Mouse (Mus musculus) gastrocnemius, adult 18-20 months (tissue): ENCODE measurements around the gene Med29. TPM values are rescaled to one million over a fixed set of nuclear protein-coding genes. Genes with fewer than 3 reads are reported as not detected.

Experiments
- DNase-seq: peaks from one replicate; pipeline ENCODE4 v3.0.0; 2021; ENCODE audit warnings: low spot score
- total RNA-seq, 2 experiments: library from RNA; stranded (reverse); gene quantifications; 2 replicates each; pipeline ENCODE4 v1.2.3; 2021

The Med29 gene
- total RNA-seq, 2 experiments from 2014 or later = 22.7 to 24.1 TPM

DNA sequence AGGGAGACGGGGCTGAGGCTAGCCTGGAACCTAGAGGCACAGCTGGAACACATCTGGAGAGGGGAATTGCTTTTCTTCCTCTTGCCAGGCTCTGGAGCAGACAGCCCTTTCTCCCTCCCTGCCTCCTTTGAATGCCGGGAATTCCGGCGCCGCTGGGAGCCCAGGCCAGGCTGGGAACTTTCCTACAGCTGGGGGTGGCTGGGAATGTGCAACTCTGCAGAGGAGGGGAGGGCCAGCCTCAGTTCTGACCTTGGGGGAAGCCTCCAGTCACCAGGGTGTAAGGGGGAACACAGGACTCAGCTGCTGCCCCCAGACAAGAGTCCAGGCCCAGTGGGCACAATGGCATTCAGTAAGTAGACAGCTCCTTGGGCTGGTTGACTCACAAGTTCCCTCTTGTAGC, 35.5 kb downstream of the Med29 start:
- peak; percentile 34 for DNase-seq

DNA sequence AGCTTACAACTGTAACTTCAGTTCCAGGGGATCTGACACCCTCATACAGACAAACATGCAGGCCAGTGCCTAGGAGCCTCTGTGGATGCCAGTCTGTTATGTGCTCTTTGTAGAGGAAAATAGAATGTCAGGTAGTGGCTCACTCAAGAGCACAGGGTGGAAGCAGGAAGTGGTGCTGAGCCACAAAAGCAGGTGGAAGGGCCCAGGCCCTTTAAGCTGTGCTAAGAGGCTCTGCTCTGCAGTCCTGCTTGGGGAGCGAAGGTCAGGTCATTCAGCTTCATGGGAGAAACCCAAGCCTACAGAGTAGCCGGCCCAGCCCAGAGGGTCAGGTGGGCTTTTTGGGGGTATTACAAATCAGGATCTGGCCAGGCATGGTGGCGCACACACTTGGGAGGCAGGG, 37.3 kb downstream of the Med29 start:
- DNase-seq = no peak

DNA sequence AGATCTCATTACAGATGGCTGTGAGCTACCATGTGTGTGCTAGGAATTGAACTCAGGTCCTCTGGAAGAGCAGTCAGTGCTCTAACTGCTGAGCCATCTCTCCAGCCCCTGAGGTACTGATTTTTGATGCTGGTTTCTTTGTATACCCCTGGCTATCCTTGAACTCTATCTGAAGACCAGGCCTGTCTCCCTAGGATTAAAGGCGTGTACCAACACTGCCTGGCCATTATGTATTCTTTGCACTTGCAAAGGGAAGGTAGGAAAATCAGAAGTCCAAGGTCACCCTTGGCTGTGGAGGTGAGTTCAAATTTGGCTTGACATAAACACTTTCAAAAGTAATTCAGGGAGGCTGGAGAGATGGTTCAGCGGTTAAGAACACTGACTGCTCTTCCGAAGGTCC, 37.9 kb downstream of the Med29 start:
- DNase-seq = no peak

DNA sequence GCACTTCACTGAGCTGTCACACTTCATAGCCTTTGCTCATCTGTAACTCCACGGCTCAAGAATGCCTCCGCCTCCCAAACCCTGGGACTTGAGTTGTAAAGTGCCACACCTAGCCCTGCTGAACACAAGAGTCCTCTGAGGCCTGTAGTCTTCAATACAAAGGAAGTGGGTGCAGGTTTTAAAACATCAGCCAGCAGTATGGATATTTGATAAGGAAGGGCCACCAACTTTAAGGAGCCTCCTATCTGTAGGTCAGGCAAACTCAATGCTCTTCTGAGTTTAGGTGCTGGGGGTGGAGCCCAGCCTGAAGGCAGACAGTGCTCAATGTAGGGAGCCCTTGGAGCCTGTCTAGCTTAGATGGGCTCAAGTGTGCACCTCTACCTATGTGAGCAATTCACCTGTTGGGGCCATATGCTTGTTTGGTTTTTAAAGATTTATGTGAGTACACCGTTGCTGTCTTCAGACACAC, 38.4 kb downstream of the Med29 start:
- DNase-seq = no peak

DNA sequence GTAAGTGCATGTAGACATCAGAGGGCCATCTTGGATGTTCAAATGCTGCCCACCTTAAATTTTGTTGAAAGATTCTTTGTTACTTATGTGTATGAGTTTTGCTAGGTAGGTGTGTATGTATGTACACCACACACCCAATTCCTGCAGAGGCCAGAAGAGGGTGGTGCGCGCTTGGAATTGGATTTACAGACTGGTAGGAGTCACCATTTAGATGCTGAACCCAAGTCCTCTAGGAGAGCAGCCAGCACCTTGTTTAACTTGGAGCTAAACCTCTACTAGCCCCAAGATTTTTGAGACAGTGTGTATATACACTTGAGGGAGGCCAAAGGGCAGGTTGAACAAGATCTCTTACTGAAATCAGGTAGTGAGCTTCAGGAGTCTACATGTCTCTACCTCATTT, 39.2 kb downstream of the Med29 start:
- no peak for DNase-seq

DNA sequence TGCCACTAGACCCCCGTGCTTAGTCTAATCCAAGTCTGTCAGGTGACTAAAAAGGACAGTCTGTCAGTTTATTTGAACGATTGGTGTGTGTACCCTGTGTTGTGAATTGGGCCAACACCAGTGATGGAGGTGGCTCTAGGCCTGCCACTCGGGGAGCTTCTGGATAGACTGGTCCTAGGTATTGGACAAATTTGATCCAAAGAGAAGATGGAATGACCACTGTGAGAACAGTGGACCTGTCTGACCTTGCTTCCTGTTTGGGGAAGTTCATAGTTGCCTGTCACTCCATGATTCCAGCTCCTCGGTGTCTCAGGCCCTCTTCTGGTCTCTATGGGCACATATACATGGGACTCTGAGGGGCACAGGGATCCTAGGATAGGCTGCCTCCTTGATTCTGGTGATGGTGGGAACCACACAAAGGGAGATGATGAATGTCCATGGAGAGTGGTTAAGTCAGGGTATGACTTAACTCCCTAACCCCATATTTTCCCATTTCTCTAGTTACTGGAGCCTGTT, 40.8 kb downstream of the Med29 start:
- no peak for DNase-seq

DNA sequence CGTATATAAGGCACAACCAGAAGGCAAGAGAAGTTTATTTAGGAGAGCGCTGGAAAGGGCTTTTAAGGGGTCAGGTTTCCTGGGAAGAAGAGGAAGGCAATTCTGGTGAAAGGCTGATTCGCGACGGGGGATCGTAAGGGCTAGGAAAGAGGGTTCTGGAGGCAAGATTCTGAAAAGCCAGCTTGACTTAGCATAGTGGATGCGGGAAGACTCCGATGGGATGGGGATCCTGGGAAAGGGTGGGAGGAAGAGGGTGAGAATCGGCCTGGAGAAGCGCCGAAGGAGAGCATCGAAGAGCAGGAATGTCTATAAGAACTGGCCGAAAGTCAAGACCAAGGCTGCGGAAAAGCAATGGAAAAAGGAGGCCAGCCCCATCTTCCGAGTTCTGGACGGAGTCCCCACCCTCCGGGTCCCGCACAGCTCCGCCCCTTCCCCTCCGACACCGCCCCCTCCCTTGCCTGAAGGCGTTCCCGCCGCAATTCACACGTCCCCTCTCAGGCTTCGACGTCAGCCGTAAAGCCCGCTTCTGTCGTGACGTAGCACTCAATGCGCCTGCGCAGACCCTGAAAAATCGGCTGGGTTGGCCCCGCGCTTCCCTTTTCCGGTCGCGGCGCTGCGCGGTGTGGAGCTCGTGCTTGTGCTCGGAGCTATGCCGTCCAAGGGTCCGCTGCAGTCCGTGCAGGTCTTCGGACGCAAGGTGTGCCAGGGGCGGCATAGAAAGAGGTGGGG, 42.2 kb downstream of the Med29 start, which contains the start of gene Rps16:
TSS of gene Rps16 (plus strand) at position 498 of the 729 bp plus-strand sequence.
- DNase-seq = peak; percentile 99

DNA sequence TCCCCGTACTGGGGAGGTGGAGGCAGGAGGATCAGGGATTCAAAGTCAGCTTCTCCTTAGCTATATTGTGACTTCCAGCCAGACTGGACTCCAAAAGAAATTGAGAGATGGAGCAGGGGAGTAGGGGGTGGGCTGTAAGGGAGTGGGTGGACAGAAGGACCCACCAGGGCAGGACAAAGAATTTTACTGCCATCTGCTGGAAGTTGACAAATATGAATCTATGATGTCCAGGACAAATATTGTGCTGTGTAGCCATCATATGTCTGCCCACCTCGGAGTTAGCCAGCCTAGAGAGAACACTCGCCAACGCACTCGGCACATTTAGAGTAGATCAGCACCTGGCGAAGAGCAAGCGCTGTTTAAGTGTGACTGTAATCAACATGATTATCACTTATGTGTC, 43.9 kb downstream of the Med29 start:
- DNase-seq = no peak

DNA sequence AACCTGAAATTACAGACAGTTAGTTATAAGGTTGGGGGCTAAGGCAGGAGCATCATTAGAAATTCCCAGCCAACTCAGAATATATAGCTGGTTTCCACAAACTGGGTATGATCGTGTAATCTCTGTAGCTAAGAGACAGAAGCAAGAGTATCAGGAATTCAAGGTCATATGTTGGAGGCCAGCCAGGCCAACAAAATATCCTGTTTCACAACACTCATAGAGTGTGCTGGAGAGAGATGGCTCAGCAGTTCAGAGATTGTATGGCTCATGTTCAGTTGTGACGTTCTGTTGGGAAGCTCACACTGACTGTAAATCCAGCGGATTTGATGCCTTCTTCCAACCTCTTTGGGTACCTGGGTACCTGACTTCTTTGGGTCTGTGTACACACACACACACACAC, 44.8 kb downstream of the Med29 start:
- DNase-seq = peak; percentile 46

DNA sequence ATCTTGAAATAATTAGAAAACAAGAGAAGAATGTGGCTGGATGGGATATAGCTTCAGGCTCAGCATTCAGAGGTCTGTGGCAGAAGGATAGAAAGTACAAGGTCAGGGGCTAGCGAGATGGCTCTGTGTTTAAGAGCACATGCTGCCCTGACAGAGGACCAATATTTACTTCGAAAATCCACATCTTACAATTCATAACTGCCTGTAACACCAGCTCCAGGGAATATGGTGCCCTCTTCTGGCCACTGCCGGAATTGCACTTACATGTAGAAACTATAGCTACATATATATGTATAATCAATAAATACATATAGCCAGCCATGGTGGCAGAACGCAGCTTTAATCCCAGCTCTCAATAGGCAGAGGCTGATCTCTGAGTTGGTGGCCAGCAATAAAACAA, 47.9 kb downstream of the Med29 start:
- DNase-seq = peak; percentile 50

DNA sequence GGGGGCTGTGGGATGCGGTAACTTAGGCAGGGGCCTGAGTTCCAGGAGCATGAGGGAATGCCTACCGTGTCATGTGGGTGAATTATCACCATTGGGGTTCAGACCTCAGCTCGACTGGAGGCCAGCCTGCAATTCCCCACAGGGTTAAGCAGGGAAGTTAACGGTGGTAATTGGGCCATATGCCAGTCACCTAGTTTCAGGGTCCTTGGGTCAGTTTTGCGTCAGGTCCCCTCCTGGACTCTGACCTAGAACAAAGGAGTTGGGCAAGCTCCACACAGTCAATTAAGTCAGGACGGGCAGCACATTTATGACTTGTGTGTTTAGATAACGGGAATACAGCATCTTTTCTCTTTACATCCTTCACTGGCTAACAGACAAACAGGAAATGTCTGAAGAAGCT, 51.1 kb downstream of the Med29 start:
- no peak for DNase-seq

DNA sequence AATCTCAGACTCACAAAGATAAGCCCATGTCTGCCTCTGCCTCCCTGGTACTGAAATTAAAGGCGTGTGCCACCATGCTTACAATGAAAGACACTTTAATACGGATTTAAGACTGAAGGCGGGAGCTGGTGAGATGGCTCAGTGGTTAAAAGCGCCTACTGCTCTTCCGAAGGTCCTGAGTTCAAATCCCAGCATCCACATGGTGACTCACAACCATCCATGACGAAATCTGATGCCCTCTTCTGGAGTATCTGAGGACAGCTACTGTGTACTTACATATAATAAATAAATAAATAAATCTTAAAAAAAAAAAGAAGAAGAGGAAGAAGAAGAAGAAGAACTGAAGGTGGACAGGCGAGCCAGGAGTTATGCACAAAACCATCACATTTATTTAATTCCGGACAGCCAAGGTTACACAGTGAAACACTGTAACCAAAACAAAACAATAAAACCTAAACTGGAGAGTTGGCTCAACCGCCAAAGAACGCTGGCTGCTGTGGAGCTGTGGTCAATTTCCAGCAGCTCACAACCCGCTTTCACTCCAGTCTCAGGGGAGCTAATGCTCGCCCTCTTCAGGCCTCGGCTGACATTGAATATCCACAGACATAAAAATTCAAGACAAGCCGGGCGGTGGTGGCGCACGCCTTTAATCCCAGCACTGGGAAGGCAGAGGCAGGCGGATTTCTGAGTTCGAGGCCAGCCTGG, 53.1 kb downstream of the Med29 start:
- DNase-seq = peak; percentile 79

DNA sequence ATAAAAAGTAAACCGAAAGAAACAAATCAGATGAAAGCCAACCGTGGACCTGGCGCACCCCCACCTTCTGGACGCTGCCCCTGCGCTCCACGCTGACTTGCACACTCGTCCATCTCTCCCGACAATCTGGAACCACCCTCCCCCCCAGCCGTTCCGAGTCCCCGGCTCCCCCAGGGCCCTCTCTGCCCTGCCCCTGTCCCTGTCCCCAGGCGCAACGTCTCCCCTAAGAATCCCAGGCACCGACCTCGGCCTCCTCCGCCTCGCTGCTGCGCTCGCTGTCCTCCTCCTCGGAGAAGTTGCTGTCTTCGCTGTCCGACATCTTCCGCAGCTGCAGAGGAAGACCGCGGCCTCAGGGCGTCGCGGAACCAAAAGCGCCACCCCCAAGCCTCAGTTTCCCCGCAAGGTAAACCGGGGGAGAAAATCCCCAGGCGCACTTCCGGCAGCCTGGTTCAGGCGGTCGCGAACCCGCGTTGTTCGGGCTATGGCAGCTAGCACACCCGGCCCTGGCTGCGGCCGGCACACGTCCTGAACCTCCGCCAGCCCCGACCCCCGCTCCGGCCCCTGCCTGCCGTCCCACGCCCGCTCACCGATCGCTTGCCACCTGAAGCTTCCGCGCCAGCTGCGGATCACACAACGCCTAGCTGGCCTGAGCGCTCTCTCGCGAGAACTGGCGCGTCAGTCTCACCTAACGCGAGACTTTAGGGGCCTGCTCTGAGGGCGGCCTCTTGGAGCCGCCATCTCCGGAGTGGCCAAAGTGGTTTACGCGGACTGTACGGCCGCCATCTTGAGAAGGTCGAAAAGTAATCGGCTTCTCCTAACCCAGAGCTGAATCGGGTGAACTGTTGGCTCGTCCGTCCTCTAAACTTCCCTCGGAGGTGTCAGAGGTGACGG, 54.2 kb downstream of the Med29 start, which contains the start of gene Supt5:
TSS of gene Supt5 (minus strand) at position 639 of the 891 bp plus-strand sequence.
- DNase-seq = peak; percentile 98

Other genes starting within 250 kb of the Med29 start
- gene Fbl, start 223.0 kb downstream of the Med29 start, total RNA-seq = 10 to 100 TPM; 21.8 to 23.0 TPM
- gene Dyrk1b, start 213.2 kb downstream of the Med29 start, total RNA-seq = 10 to 100 TPM; 48.1 to 84.1 TPM
- 1 to 10 TPM; 3.9 to 4.6 TPM for gene Eid2, start 124.8 kb downstream of the Med29 start, total RNA-seq
- gene Eid2b, start 115.0 kb downstream of the Med29 start, total RNA-seq = 1 to 10 TPM; 6.3 to 6.9 TPM
- gene Selenov, start 101.5 kb downstream of the Med29 start, total RNA-seq = not detected
- not detected for gene Dll3, start 90.5 kb downstream of the Med29 start, total RNA-seq
- gene Timm50, start 80.6 kb downstream of the Med29 start, total RNA-seq = 10 to 100 TPM; 40.4 to 48.4 TPM
- gene Supt5, start 54.0 kb downstream of the Med29 start, total RNA-seq = 10 to 100 TPM; 66.9 to 67.5 TPM
- gene Rps16, start 42.1 kb downstream of the Med29 start, total RNA-seq = 100 to 1,000 TPM; 385 to 425 TPM
- 1 to 10 TPM; 4.8 to 5.9 TPM for gene Plekhg2, start 20.1 kb downstream of the Med29 start, total RNA-seq
- 10 to 100 TPM; 10.1 to 37.0 TPM for gene Zfp36, start 12.5 kb downstream of the Med29 start, total RNA-seq
- 10 to 100 TPM; 29.5 to 31.2 TPM for gene Paf1, start 243 bp upstream of the Med29 start, total RNA-seq
- 1 to 10 TPM in 1 of 2 experiments, under 1 TPM in 1; 0.82 to 1.8 TPM for gene Gmfg, start 44.7 kb upstream of the Med29 start, total RNA-seq
- gene Lrfn1, start 59.3 kb upstream of the Med29 start, total RNA-seq = under 1 TPM; 0.16 to 0.26 TPM
- not detected for gene Ifnl2, start 117.7 kb upstream of the Med29 start, total RNA-seq
- gene Ifnl3, start 130.1 kb upstream of the Med29 start, total RNA-seq = not detected
- gene Sycn, start 148.2 kb upstream of the Med29 start, total RNA-seq = not detected
- gene Nccrp1, start 154.5 kb upstream of the Med29 start, total RNA-seq = not detected
- gene Samd4b, start 205.4 kb upstream of the Med29 start, total RNA-seq = 10 to 100 TPM; 13.8 to 15.2 TPM
- 1 to 10 TPM; 2.2 to 3.8 TPM for gene Pak4, start 205.5 kb upstream of the Med29 start, total RNA-seq
- gene Acp7, start 238.6 kb upstream of the Med29 start, total RNA-seq = not detected